Mouse (Mus musculus): ENCODE data around the gene Cpsf4l. TPM values are rescaled to one million over a fixed set of nuclear protein-coding genes. Genes with fewer than 3 reads are reported as not detected.

Gene Cpsf4l
- total RNA-seq, 2 experiments from 2014 or later: not detected

GRCm38 (mm10) chr11:113737912-113738311, 28.1 kb upstream of the Cpsf4l start:
- DNase-seq (ENCODE audit: extremely low spot score in 1 of 2, low spot score in 2 of 2): no peak
- intact Hi-C loops (cut with DNase I): no loop called here

DNA sequence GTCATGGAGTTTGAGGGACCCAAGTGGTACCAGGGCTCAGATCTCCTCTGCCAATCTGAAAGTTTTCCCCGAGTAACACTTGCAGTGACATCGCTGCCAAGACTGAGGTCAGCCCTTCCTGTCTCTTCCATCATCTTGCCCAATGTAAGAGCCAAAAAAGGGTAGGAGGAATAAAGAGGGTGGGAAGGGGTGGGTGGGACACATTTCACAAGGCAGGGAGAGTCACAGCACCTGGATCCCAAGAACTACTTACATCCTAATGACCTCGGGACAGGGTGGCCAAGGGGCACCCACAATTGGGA, 27.7 kb upstream of the Cpsf4l start:
- DNase-seq (ENCODE audit: extremely low spot score in 1 of 2, low spot score in 2 of 2): no peak
- intact Hi-C loops (cut with DNase I): no loop called here

GRCm38 (mm10) chr11:113736848-113737552, 27.2 kb upstream of the Cpsf4l start:
- DNase-seq (ENCODE audit: extremely low spot score in 1 of 2, low spot score in 2 of 2): no peak
- intact Hi-C loops (cut with DNase I): no loop called here

DNA sequence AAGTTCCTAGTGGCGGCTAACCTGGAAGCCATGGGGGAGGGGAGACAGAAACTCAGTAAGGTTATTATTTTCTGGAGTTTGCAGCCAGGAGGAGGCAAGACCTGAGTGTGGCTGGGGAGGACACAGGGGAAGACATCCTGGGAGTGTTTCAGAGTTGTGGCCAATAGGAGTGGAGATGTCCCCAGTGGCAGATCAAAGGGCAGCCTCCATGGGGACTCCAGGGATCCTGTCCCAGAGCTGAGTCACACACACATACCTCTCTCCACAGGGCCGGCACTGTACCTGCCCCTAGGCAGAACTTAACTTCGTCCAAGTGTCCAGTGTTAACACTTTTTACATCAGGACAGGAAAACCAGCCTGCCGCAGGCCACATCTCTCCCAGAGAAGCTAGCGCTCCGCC, 25.3 kb upstream of the Cpsf4l start:
- DNase-seq (ENCODE audit: extremely low spot score in 1 of 2, low spot score in 2 of 2): no peak
- intact Hi-C loops (cut with DNase I): no loop called here

DNA sequence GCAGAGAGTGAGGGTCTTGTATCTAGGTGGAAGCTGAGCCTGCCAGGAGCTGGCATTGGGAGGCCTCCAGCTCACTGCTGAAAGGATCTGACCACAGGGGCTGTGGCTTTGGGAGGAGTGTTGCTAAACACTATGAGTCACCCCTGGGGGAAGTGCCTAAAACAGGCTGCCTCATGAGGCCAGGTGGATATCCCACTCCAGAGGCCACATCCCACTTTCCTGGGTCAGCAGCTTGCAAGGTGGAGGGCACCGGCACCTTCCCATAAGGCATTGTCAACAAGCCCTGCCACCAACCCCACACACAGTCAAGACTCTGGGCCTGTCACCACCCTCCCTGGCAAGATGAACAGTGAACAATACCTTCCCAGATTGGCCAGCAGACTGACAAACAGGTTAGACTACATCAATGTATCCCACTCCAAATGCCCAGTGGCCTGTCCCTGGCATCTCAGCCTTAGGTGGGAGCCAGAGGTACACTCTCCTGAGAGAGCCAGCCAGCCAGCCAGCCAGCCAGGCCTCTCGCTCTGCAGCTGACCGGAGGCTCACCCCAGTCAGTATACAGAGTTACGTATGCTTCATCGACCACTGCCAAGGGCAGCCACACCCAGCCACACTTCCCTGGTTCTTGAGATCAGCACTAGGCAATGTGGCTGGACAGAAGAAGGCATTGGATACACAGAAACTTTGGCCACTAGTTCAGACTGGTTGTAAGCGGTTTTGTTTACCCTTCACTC, 24.0 kb upstream of the Cpsf4l start:
- intact Hi-C loops (cut with DNase I): no loop called here
- no peak for DNase-seq (ENCODE audit: extremely low spot score in 1 of 2, low spot score in 2 of 2)

DNA sequence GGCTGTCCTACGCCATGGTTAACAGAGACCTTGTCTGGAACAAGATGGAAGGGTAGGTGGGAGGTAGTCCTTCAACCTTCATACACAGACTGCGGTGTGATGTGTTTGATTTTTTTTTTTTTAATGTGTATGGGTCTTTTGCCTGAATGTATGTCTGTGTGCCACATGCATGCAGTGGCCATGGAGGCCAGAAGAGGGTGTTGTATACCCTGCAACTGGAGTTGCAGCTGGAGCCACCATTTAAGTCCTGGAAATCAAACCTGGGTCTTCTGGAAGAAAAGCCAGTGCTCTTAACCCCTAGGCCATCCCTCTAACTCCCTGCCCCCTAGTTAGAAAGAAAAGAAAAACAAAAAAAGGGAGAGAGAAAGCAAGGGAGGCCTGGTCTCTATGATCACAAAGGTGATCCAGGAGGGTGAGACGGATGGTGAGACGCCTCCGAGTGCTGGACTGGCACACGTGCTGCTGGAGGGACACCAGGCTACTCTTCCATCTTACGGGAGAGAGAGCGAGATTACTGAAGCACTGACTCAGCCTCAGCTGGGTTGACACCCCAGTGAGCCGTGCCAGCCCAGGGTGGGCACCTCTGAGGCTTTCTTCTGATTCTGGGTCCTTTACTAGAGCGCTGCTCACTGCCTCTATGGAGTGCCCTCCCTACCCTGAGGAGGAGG, 22.3 kb upstream of the Cpsf4l start:
- DNase-seq (ENCODE audit: extremely low spot score in 1 of 2, low spot score in 2 of 2): no peak
- intact Hi-C loops (cut with DNase I): no loop called here

DNA sequence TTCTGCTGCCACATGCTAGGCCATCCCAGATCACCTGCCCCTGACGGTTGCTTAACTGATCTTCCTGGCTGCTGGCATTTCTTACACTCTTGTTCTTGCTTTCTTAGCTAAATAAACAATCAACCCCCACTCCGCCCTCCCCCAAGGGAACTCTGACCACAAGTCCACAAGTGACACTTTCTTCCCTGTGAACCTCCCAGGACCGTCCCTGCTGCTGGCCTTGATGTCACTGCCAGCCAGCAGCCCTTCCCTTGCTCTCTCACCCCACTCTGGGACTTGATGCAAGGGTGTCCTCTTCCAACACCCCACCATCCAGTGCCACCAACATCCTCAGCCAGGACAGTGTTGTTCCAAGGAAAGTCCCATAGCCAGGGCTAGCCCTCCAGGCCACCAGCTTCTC, 21.1 kb upstream of the Cpsf4l start:
- intact Hi-C loops (cut with DNase I): no loop called here
- no peak for DNase-seq (ENCODE audit: extremely low spot score in 1 of 2, low spot score in 2 of 2)

GRCm38 (mm10) chr11:113729917-113730316, 20.1 kb upstream of the Cpsf4l start:
- DNase-seq (ENCODE audit: extremely low spot score in 1 of 2, low spot score in 2 of 2): peak in 1 of 2 experiments; percentile 48
- intact Hi-C loops (cut with DNase I): no loop called here

GRCm38 (mm10) chr11:113729239-113729638, 19.4 kb upstream of the Cpsf4l start:
- intact Hi-C loops (cut with DNase I): no loop called here
- DNase-seq (ENCODE audit: extremely low spot score in 1 of 2, low spot score in 2 of 2): peak in 1 of 2 experiments; percentile 70

DNA sequence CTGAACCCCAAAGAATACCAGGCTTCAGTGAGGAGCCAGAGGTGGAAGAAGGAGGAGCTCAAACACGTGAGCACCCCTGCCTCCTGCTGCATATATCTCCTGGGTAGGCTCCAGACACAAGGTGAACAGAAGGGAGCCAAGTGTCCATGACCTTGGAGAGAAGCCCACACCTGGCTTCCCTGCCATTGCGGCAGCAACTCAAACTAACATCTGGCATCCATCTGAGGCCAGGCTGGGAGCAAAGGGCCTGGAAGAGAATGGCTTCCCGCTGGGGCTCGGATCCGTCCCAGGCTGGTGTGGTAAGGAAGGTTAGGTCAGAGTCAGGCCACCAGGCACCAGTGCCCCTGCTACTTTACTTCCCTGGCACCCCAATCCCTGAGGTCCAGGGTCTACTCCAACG, 18.2 kb upstream of the Cpsf4l start:
- no peak for DNase-seq (ENCODE audit: extremely low spot score in 1 of 2, low spot score in 2 of 2)
- intact Hi-C loops (cut with DNase I): no loop called here

DNA sequence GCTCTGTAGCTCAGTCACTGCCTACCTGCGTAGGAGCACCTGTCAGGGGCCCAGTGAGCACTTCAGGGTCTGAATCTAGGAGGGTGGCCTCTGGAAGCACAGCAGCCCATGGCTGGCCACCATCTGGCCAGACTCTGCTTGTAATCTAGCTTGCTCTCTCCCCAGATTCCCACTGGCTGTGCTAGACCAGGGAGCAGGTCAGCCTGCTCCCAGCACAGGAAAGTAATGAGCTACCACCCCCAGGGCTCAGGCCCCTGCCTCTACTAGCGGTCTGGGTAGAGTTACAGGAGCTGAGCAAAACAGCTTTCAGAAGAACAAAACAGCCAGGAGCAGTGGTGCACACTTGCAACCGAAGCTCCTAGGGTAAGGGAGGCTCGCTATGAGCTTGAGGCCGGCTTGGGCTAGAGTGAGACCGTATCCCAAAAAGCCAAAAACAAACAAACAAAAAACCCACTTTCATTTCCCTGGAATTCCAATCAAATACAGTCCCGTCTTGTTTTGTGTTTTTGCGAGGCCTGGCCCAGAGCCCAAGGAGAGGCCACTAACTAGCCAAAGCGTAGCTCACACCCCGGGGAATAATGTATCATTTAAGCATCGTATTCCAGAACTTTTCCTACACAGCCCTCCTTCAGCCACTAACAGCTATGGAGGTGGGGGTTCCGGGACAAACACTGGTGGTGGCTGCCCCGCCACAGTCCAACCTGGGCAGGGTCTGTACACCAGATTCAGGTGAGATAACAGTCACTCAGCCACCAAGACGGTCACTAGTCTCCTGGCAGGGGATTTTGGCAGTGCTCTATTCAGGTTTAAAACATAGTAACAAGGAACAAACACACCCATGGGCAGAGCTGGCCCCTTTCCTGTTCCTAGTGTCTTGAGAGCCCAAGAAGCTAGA, 17.4 kb upstream of the Cpsf4l start:
- DNase-seq (ENCODE audit: extremely low spot score in 1 of 2, low spot score in 2 of 2): no peak
- intact Hi-C loops (cut with DNase I): no loop called here

DNA sequence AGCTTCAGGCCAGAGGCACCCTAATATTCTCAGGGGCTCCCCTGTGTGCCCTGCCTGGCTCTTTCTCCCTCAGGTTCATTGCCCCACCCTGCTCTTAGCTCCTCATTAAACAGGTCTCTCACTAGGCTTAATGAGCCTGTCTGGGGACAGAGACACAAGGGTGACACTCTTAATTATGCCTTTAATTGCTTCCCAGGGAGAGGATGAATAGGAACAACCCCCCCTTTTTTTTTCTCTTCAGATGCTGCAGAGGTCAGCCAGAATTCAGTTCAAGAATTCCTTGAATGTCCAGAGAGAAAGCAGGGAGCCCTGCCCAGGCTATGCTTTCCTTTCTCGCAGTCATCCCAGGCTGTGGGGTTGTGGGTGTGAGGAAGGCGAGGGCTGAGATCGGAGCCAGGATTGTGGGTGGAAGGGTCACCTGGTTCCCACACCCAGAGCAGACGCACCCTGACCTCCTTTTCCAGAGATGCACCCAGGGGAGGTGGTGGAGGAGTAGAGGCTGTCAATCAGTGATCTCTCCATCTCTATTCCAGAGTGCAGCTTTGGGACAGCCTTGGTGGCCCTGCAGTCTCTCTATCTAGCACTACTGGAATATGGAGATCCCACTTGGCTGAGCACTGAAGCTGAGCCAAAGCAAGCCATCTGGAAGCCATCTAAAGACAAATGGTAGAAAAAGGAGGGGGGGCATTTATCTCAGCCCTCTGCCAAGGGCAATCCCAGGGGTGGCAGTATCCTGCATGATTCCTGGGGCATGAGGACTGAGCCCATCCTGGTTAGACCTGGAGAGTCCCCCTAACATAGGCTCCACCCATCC, 15.6 kb upstream of the Cpsf4l start:
- DNase-seq (ENCODE audit: extremely low spot score in 1 of 2, low spot score in 2 of 2): peak in 1 of 2 experiments; percentile 74
- intact Hi-C loops (cut with DNase I): no loop called here

DNA sequence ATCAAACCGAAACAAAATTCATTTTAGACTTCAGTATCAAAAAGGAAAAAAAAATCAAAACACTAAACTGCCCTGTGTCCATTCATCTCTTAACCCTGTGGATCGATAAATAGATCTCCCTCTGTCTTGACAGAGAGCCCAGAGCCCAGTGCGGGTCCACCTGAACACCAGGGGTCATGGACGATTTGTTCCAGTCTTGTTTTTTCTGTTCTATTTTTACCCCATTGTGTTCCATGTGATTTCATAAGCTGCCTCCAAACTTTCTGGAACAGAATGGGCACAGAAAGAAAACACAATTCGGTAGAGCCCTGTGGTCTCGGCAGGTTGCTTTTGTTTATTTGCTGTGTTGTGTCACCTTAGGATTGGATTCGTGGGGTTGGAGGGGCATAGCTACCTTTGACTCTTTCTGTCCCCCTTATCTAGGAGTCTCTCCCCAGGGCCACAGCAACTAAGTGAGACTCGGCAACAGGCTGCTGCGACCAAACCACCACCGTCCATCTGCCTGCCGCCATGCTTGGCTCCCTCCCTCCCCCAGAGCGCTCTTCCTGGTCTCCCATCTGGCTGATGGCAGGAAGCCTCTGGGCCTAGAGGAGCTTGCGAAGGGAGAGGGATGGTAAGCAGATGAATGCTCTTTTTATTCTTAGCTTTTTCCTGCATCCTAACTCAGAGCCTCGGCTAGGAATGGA, 12.7 kb upstream of the Cpsf4l start:
- intact Hi-C loops (cut with DNase I): no loop called here
- DNase-seq (ENCODE audit: extremely low spot score in 1 of 2, low spot score in 2 of 2): peak in 1 of 2 experiments; percentile 55

DNA sequence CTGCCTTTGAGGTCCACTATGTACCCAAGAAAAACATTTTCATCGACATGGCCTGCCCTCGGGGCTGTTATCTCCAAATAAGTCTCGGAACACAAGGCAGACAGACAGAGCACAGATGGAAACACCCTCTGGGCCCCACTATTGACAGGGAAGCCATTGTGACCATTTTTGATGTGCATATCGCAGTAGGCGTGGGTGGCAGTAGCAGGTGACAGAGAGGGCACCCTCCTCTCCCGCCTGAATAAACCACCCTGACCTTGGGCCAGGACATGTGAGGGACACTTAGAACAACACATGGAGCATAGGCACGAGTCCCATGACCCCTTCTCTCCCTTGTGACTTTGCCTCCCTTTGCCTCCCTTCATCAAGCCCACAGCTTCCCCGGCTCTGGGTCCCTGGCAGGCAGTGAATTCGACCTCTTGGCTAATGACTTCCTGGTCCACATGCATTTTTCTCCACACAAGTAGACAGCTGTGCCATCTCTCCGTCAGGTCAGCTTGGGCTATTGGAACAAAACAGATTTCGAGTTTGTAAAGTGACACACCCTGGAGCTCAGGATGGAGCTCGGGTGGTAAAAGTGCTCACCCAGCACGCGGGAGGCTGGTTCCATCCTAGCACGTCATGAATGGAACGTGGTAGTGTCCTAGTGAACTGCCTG, 8.1 kb upstream of the Cpsf4l start:
- intact Hi-C loops (cut with DNase I): no loop called here
- DNase-seq (ENCODE audit: extremely low spot score in 1 of 2, low spot score in 2 of 2): no peak

DNA sequence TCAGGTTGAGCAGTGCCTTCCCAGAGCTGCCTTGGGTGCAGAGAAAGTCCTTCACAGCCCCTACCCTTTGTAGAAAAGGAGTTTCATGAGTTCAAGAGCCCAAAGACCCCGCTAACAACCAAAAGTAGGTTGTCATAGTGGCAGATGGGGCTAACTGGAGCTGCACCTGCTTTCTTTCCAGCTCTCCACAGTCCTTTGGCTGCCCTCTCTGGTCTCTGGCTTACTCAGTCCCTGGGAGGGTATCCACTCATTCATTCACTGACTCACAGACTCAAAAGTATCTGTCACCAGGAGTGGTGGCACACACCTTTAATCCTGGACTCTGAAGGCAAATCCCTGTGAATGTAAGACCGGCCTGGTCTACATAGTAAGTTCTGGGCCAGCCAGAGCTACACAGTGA, 6.3 kb upstream of the Cpsf4l start:
- intact Hi-C loops (cut with DNase I): no loop called here
- DNase-seq (ENCODE audit: extremely low spot score in 1 of 2, low spot score in 2 of 2): no peak

DNA sequence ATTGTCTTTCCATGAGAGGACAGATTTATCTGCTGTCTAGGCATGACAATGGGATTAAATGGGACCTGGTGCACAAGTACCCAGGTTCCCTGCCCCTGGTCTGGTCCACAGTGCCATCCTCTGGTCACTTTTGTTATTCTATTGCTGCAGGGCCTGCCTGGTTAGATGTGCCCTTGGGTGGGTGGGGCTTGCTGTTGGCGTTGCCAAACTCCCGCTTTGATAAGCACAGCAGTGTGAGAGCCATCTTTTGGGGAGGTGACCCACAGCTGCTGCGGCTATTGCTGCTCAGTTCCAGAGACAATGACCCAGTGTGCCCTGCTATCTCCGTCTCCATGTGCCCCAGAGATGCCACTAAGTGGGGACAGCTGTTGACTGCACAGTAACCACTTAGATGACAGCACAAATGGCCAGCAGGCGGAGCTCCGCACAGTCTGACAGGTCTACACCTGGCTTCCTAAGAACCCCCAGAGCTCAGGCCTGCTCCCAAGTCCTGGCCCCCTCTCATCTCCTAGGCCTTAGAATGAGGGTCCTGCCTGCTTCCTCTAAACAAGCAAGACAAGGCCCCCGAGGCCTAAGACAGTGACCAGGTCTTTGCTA, 5.4 kb upstream of the Cpsf4l start:
- no peak for DNase-seq (ENCODE audit: extremely low spot score in 1 of 2, low spot score in 2 of 2)
- intact Hi-C loops (cut with DNase I): no loop called here

- intact Hi-C loops (cut with DNase I): no loop called here
These were observed 1.2 kb upstream of the Cpsf4l start for GRCm38 (mm10) chr11:113711061-113711460.

More at GRCm38 (mm10) chr11:113711061-113711460, 1.2 kb upstream of the Cpsf4l start:
- no peak for DNase-seq (ENCODE audit: extremely low spot score in 1 of 2, low spot score in 2 of 2)

Data from left cerebral cortex, postnatal 10 days (tissue).